Mouse (Mus musculus) retina, adult 2 months (tissue): ENCODE measurements around the gene Tlr7.
"Not testable (repeated sequence)": the region's sequence is repeated elsewhere in the genome, so short reads cannot be mapped to it uniquely, and the experiment has no call there.

Experiments used
- DNase-seq: peaks from one replicate; pipeline ENCODE4 v3.0.0-alpha.2; 2012; ENCODE audit warnings: low read depth, low spot score

The Tlr7 gene

DNA sequence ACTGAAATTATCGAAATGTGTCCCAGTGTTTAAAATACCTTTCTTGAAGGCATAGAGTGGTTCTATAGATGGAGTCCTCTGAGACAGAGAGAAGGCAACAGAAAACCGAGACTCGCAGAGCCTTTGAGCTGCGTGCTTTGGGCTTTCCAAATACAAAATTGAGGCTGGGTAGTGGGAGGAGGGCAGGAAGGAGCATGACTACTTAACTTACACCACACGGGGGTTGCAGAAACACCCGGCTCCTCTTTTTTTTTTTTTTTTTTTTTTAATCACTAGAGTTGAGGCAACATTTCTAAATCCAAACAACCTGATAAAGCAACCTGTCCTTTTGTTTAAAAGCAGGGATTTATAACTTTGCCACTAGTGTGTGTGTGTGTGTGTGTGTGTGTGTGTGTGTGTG, at the start of gene Tlr7:
Gene Tlr7 (minus strand): TSS at position 160 of the 400 bp plus-strand sequence.
- DNase-seq, result no peak

- no peak for DNase-seq
Observed at GRCm38 (mm10) chrX:167380073-167380472, 49.7 kb upstream of the Tlr7 start.

GRCm38 (mm10) chrX:167361231-167361630, 30.9 kb upstream of the Tlr7 start:
- not testable (repeated sequence) for DNase-seq

DNA sequence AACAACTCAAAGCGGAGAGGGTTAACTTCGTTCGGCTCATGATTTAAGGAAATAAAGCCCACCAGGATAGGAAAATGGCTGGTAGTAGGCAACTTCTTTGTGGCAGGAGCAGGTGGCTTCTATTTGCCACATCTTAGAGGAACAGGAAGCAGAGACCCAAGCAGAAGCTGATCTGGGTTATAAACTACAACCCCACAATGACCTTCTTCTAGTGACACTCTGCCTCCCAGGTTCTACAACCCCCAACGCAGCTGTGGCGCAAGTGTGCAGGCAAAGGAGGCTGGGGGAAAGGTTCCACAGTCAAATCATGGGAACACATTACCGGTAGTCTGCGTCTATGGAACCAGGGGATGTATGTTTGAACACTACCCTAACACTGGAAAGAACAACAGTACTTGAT, 29.3 kb upstream of the Tlr7 start:
- no peak for DNase-seq

DNA sequence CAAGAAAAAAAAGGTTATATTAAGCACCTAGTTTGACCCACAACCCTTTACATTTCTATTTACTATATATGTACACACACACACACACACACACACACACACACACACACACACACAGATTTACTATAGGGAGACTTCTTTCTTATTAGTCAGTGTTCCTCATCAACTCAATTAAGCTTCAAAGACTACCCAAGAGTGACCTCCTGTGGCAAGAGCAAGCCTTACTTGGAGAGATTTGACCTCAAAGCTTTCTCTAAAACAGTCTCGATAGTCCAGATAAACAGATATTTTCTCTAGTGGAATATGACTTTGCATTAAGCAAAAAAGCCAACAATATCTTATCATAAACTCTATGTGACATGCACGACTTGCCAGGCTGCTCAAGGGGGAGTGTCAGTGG, 27.1 kb upstream of the Tlr7 start:
- DNase-seq, result no peak

DNA sequence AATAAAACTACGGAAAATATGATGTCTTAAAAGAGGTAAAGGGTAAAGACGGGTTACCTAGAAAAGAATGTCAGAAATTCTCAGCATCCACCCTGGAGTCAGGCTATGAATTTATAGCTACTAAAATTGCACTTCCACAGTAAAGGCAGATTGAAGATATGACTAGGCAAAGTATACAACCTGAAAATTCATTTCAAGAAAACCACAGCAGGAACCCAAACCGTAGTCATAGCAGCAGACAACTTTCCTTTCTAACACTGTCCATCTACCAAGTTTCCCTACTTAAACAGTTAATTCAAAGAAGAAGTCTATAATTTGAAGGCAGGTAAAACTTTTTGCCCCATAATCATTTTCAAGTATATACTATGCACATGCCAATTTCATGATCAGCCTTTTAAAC, 25.6 kb upstream of the Tlr7 start:
- no peak for DNase-seq

DNA sequence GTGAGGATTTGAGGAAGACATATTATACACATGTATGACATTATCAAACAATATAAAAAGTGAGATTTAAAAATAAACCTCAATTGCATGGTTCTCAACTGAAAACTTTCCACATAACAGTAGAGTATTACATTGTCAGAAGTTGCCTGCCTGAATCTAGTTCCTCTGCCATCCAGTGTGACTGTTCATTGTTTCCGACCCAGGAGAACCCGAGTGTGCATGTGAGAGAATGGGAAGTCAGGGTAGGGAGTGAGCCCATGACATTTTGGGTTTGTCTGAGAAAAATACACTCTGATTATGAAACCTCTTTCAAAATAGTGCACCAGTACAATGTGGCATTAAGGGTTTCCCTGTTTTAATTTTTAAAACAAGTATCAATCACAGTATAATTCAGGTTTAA, 23.3 kb upstream of the Tlr7 start:
- no peak for DNase-seq

- no peak for DNase-seq
Observed at GRCm38 (mm10) chrX:167346440-167346839, 16.1 kb upstream of the Tlr7 start.

DNA sequence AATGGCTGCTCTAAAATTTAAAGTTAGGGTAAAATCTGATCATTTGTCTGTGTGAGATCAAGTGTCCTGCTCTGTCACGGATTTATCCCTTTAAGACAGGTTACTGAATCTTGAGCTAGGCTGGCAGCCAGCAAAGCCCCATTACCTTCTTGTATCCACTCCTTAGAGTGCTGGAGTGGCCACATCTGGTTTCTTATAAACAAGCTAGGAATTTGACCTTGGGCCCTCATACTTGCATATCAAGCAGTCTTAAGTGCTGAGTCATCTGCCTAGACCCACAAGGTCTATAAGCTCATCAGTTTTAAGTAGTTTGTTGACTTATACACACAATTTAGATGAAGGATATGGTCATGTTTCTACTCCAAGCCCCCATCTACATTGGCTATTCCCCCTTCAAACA, 14.0 kb upstream of the Tlr7 start:
- no peak for DNase-seq

DNA sequence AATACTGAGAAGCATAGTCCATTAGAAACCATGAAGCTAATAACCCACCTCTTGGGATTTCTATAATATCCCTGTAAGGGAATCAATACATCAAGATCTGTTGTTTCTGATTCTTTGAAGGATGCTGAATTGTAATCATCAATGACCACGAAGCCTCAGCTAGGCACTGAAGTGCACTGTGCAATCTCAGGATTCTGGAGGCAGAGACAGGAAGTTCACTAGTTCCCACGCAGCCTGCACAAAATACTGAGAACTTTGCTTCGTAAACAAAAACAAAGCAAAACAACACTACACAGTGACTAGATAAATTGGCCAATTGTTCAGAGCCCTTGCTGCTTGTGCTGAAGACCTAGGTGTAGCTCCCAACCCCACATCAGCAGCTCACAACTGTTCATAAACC, 11.5 kb upstream of the Tlr7 start:
- no peak for DNase-seq

GRCm38 (mm10) chrX:167340190-167340589, 9.8 kb upstream of the Tlr7 start:
- DNase-seq, result no peak

DNA sequence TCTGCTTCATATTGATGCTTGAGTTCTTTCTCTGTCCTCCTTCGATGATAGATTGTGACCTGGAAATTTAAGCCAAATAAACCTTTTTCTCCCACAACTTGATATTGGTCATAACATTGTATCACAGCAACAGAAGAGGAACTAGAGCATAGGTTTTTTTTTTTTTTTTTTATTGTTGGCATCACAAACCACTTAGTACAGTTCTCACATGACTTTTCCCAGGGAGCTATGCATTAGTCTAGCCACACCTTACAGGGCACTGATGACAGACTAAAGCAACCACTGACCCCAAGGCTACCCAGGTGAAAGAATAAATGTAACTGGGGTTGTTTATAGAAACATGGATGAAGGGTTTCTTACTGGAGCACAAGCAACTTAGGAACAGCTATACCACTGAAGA, 7.6 kb upstream of the Tlr7 start:
- DNase-seq, result no peak

DNA sequence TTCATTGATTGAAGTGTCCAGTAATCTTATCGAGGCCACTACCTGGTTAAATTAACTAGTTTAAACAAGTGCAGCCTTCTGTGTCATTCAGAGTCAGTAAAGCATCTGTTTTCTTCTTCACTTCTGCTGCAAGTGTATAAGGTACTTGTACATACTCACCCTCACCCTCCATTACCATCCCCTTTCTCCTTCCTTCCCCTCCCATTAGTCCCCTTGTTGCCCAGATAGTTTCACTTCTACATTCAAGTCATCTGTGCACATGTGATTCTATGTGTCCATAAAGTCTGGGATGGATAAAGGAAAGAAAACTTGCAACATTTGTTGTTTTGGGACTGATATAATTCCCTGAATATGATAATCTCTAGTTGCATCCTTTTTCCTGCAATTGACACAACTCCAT, 4.2 kb upstream of the Tlr7 start:
- no peak for DNase-seq

GRCm38 (mm10) chrX:167332607-167333006, 2.2 kb upstream of the Tlr7 start:
- DNase-seq, result no peak

- DNase-seq, result no peak
Observed at GRCm38 (mm10) chrX:167330993-167331392, 635 bp upstream of the Tlr7 start.

DNA sequence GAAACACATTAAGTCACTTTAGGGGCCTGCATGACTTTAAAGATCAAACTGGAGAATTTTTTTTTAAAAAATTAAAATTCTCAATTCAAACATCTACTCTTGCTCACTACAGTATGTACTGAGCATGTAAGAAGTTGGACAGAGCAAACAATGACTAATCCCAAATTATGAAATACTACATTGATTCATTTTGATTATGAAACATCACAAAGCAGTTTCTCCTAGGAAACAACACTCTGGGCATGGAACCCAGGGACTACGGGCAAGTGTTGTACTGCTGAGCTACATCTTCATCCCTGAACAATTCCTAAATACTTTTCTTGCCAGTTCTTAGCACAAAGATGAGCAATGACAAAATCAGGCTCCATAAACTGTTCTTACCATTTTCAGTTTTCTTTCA, 738 bp downstream of the Tlr7 start:
- DNase-seq, result no peak

DNA sequence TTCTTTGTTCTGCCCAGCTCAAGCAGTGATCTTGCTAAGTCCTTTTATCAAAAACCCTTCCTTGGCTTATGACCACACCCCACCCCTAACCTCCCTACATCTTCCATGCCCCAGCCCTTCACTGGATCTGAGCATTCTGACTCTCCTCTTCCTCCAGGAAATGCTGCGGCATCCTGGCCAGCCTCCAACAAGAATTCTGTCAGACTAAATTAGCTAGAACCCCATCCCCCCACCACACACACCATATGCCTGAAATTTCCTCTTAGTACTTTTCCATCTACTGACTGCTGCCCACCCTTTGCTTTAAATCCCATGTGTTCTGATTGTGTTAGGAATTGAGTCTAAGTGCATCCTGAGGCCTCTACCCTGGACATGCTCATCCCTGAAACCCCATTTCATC, 1.3 kb downstream of the Tlr7 start:
- no peak for DNase-seq

GRCm38 (mm10) chrX:167328519-167328918, 1.8 kb downstream of the Tlr7 start:
- no peak for DNase-seq

DNA sequence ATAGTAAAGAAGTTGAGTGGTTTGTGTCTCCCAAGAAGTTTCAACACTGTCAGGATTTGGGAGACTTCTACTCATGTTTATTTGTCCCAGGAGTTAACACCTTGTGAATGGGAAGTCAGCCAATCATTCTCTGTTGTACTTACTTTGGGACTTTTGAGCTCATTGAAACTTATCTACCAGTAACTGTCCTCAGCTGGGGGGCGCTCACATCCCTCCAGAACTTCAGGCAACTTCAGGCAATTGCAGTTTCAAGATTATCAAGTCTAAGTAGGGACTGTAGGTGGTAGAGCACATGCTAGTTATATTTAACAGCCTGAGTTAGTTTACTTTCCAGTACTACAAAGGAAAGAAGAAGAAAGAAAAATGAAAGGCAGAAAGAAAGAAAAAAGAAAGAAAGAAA, 6.6 kb downstream of the Tlr7 start:
- DNase-seq, result no peak

DNA sequence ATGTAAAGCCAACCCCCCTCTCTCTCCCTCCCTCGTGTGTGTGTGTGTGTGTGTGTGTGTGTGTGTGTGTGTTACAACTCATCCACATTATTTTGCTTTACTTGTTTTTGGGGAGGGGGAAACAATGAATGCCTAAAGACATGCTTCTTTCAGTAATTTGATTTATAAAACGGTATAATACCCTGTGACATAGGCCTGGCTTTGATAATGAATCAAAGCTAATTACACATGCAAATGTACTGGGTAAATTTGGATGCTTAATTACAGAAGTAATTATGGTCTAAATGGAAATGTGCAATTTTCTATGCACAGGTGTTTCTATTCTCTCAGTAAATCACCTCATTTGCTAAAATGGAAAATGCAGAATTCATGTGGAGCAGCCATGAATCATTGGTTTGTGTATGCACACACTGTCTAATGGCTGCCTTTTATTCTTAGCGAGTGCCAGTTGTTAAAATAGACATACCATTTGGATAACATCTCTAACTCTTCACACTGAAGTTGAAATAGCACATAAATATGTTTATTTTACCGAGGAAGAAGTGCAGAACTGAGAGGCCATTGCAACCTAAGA, 9.0 kb downstream of the Tlr7 start:
- DNase-seq, result no peak

DNA sequence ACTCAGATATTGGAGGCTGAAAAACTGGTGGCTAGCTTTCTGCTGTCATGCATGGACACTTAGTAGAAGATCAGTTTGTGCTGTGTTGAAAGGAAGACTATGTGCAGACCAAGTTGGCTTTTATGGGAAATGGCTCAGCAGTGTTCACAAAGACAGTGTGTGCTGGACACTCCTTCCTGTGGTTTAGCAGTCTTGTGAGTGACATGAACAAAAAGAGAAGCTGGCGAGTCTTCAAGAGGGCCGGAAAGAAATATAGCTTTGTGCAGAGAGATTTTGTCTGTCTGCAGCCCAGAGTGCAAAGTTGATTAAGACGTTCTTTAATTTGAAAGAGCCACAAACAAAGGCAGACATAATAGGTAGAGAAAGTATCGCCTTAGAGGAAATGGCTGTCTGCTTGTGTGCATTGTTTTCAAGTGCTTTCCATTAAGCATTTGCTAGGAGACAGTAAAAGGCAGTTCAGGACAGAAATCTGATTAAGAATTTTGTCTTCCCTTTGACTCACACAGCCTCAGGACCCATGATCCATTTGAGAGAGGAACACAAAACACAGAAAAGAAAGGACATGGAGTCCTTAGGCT, 11.4 kb downstream of the Tlr7 start:
- no peak for DNase-seq

DNA sequence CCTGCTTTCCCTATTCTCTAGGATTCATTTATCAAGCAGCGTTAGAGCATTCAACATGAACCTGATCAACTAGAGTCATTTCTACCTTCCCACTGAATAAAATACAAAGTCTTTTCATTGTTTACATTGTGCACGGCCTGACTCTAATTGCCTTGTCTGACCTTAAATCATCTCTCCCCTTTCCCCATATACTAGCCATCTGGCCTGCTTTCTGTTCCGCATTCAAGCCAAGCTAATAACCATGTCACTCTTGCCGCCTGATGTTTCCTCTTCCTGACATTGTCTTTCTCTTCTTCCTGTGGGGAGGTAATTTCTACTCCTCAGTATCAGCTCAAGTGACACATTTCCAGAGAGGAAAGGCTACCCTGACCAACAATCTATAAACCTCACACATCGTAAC, 14.6 kb downstream of the Tlr7 start:
- no peak for DNase-seq

- no peak for DNase-seq
Observed at GRCm38 (mm10) chrX:167315093-167315726, 15.1 kb downstream of the Tlr7 start.

- not testable (repeated sequence) for DNase-seq
Observed at GRCm38 (mm10) chrX:167302061-167302460, 28.3 kb downstream of the Tlr7 start.
